Mouse (Mus musculus) naive thymus-derived CD4-positive, alpha-beta T cell, adult 2 months (primary cell): ENCODE results near the gene Dcaf15.

ENCODE experiments used
- DNase-seq: peaks from one replicate; pipeline ENCODE4 v3.0.0-alpha.2; 2011; ENCODE audit warnings: low read depth

Gene Dcaf15

GRCm38 (mm10) chr8:84101476-84102270, 2.9 kb downstream of the Dcaf15 start:
- DNase-seq: no peak

- no peak for DNase-seq
These were observed 6.2 kb downstream of the Dcaf15 start for GRCm38 (mm10) chr8:84098376-84098775.

- no peak for DNase-seq
These were observed 8.5 kb downstream of the Dcaf15 start for GRCm38 (mm10) chr8:84096061-84096460.

GRCm38 (mm10) chr8:84090585-84090984, 14.0 kb downstream of the Dcaf15 start:
- no peak for DNase-seq

DNA sequence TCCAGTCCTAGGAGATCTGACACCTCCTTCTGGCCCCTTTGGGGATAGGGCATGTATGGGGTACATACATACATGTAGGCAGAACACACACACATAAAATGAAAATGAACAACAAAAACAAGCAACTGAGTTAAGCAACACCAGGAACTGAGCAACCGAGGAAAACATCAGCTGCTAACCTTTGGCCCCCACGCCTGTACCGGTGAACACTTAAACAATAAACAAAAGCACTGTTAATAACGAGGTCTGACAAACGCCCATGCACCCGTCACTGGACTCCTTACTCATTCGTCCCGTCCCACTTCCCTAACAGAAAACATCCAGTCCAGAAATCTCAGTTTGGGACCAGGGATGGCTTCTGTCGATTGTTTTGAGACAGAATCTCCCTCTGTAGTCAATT, 15.3 kb downstream of the Dcaf15 start:
- DNase-seq: no peak

GRCm38 (mm10) chr8:84087821-84088220, 16.7 kb downstream of the Dcaf15 start:
- DNase-seq: no peak

DNA sequence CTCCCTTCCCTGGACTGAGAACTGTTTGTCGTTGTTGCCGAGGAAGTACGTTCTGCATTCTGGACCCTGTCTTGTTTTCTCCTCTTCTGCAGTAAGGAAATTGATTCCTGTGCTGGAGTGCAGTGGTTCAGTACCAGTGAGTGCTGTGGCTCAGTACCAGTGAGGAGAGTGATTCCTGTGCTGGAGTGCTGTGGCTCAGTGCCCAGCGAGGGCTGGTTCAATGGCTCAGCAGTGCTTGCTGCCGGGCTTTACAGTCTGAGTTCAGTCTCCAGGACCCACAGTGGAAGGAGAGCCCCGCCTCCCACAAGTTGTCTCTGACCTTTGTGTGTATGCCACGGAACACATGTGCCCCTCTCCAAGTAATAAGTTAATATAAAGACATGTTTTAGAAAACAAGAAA, 17.4 kb downstream of the Dcaf15 start:
- DNase-seq: no peak

- no peak for DNase-seq
These were observed 20.0 kb downstream of the Dcaf15 start for GRCm38 (mm10) chr8:84084341-84085115.

GRCm38 (mm10) chr8:84083829-84084241, 20.7 kb downstream of the Dcaf15 start:
- DNase-seq: no peak

DNA sequence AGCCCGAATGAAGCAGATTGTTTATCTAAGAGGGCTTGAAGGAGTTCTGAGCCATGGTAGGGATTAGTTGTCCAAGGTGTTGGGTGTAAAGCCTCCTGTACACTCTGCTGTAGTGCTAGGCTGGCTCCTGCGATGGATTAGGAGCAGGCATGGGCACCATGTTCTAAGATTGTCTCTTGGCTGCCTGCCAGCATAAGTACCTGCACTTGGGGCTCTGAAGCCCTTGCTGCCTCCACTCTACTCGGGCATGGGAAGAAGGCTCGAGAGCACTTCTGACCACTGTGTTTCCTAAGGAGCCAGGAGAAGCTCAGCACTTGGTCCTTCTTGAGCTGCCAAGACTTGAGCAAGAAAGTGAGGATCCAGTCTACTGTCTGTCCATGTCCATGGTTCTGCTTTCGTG, 25.4 kb downstream of the Dcaf15 start:
- DNase-seq: no peak

GRCm38 (mm10) chr8:84076849-84077248, 27.7 kb downstream of the Dcaf15 start:
- DNase-seq: no peak

DNA sequence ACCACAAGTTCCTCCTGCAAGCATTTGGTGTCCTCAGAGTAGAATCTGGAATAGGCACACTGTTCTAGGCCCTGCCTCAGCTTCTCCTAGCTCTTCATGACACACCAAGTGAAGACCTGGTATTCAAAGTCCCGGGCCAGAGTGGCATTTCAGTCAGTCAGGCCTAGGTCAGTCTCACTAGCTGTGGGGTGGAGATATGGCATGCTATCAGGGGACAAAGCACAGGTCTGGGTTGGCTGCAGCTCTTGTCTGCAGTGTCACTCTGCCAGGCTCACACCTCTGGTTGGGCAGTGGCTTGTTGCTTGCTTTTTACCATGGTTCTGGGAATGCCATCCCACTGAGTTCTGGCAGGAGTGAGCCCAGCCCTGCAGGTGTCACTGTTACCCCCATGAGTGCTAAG, 28.2 kb downstream of the Dcaf15 start:
- no peak for DNase-seq

- DNase-seq: peak; percentile 85
These were observed 31.2 kb downstream of the Dcaf15 start for GRCm38 (mm10) chr8:84073230-84073976.

GRCm38 (mm10) chr8:84072321-84072720, 32.2 kb downstream of the Dcaf15 start:
- no peak for DNase-seq

DNA sequence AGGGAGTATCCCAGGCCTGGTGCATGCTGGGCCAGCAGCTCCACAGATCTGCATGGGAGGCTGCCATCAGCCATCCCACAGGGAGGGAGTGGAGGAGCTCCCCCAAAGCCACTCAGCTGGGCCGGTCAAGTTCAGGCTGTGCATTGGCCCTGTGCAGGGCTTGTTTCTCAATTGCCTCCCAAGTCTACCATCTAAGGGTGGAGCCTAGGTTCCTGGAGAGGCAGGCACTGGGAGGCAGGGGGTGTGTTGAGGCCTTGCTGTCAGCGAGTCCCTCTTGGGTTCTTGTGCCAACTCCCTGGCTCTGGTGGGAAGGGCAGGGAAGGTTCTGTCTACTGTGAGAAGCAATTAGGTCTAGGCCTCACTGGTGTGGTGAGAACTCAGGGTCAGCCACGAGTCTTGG, 32.6 kb downstream of the Dcaf15 start:
- no peak for DNase-seq

DNA sequence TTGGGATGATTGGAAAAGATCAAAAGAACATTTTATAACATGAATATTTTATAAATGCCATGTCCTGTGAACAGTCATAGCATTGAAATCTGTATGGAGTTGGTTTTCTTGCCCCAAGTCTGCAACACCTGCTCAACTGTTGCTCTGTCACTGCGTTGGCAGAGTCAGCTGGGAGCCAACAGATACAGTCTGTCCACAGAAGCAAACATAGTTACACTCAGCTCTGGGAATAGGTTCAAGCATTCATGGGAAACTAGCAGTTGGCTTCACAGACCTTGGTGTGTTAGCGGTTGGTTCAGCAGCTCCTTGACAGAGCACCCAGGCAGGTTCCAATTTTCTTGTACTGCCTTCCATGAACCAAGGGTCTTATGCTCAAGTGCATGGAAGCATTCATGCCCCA, 33.9 kb downstream of the Dcaf15 start:
- no peak for DNase-seq

GRCm38 (mm10) chr8:84070241-84070640, 34.3 kb downstream of the Dcaf15 start:
- no peak for DNase-seq

- DNase-seq: no peak
These were observed 34.8 kb downstream of the Dcaf15 start for GRCm38 (mm10) chr8:84069750-84070149.

- no peak for DNase-seq
These were observed 35.4 kb downstream of the Dcaf15 start for GRCm38 (mm10) chr8:84069169-84069568.

DNA sequence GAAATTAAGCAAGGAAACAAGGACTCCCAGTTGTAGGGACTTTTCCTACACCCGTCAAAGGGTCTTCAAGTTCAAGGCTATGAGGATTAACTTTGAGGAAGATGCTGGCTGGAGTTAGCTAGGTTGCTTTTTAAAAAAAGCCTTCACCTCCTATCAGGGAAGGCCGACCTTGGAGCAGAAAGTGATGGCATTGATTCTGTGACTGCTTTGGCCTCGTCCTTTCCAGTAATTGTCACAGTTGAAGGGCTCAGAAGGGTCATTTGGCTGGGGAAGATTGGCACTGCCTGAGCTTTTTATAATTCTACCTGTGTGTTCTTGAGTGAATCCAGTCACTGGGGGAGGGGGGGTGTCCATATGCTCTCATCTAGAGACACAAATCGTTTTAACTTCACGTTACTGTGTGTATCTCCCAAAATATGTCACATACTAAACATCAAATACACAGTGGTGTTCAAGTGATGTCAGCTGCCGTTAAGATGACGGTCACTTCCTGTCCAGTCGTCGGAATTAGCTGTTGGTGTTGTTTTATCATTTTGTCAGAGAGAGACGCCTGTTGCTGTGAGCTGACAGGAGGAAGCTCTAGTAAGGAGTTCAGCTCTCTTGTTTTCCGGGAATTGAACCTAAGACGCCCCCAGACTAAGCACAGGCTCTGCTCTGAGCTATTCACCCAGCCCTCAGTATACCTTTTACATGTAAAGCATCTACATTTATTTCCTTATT, 36.1 kb downstream of the Dcaf15 start:
- DNase-seq: peak; percentile 33

GRCm38 (mm10) chr8:84067911-84068310, 36.7 kb downstream of the Dcaf15 start:
- no peak for DNase-seq

DNA sequence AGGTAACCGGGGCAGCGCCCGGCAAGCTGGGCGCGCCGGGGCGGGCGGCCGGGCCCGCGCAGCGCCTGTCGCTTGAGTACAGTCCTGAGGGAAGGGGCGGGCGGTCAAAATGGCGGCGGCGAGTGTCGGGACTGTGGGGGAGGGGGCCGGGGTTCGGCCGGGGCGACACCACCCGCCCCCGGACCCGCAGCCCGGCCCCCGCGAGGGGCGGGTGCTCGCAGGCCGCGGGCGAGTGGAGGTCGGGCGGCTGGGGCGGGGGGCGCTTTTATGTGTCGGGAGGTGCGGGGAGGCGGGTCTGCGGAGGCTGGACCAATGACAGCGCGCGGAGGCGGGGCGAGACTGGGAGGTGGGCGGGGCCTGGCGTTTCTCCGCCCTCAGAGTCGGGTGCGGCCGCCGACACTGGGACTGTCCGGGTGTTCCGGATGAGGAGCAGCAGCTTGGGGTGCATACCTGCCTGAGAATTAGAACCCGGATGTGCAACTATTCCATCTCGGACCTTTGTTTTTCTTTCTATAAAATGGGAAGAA, 37.5 kb downstream of the Dcaf15 start:
- DNase-seq: peak; percentile 96
